Mouse (Mus musculus) liver, postnatal 0 days (tissue): ENCODE measurements around the gene Rsbn1.

ENCODE experiments used
- CTCF ChIP-seq: sonication (generic); IDR thresholded peaks from 2 replicates; pipeline ENCODE4 v1.5.1; 2016; ENCODE audit warnings: antibody characterized with exemption, low read depth
- EP300 ChIP-seq: IDR thresholded peaks from 2 replicates; pipeline ENCODE4 v1.6.1; 2016; ENCODE audit warnings: antibody characterized with exemption, low read depth, mild to moderate bottlenecking

- TF ChIP-seq CTCF (no peak), EP300 (no peak)
These were observed 28.0 kb upstream of the Rsbn1 start for GRCm38 (mm10) chr3:103885946-103886345.
